Mouse (Mus musculus) liver, adult 2 months (tissue): ENCODE results near the gene Emilin2. TPM values are rescaled to one million over a fixed set of nuclear protein-coding genes. Genes with fewer than 3 reads are reported as not detected.

Experiments used
- DNase-seq: peaks from one replicate; pipeline ENCODE4 v3.0.0-alpha.2; 2011; ENCODE audit warnings: low read depth, low spot score; ENCODE audit errors: extremely low read depth
- H3K27ac ChIP-seq: fragments of 200-500 bp; replicated peaks from 2 replicates; pipeline ENCODE4 v1.5.1; 2012; ENCODE audit warnings: low read depth, mild to moderate bottlenecking, control low read depth, inconsistent platforms, low read length; ENCODE audit not compliant: insufficient read depth
- H3K27me3 ChIP-seq: fragments of 200-500 bp; 2 replicates; pipeline ENCODE4 v1.6.1; 2012; ENCODE audit warnings: mild to moderate bottlenecking, moderate library complexity, low read length, inconsistent platforms; ENCODE audit not compliant: control insufficient read depth, insufficient read depth
- H3K36me3 ChIP-seq: fragments of 200-500 bp; 2 replicates; pipeline ENCODE4 v1.6.1; 2012; ENCODE audit warnings: low read length, inconsistent platforms; ENCODE audit not compliant: control insufficient read depth, insufficient read depth
- H3K4me1 ChIP-seq: fragments of 200-500 bp; 2 replicates; pipeline ENCODE4 v1.6.1; 2011; ENCODE audit warnings: low read length; ENCODE audit not compliant: control insufficient read depth, insufficient read depth
- H3K4me3 ChIP-seq: fragments of 200-500 bp; 2 replicates; pipeline ENCODE4 v1.5.1; 2011; ENCODE audit warnings: low read depth, mild to moderate bottlenecking, control low read depth, low read length, moderate library complexity; ENCODE audit not compliant: insufficient read depth
- H3K79me2 ChIP-seq: fragments of 200-500 bp; 2 replicates; pipeline ENCODE4 v1.6.1; 2012; ENCODE audit warnings: inconsistent platforms, mild to moderate bottlenecking, low read length, moderate library complexity; ENCODE audit not compliant: control insufficient read depth, insufficient read depth
- H3K9ac ChIP-seq: fragments of 200-500 bp; 2 replicates; pipeline ENCODE4 v1.6.1; 2012; ENCODE audit warnings: low read depth, mild to moderate bottlenecking, control low read depth, inconsistent platforms, low read length
- CTCF ChIP-seq: fragments of 200-500 bp; IDR thresholded peaks from 2 replicates; pipeline ENCODE4 v1.5.1; 2011; ENCODE audit warnings: low read depth, low read length, control low read depth
- POLR2A ChIP-seq: fragments of 200-500 bp; IDR thresholded peaks from 2 replicates; pipeline ENCODE4 v1.6.1; 2011; ENCODE audit warnings: low read length, control low read depth; ENCODE audit not compliant: insufficient read depth; ENCODE audit errors: extremely low read depth
- WGBS: fragments of 180-500 bp; shearing (Covaris S2); methylation state at CpG from one replicate; pipeline ENCODE4 v1.1.7; 2018; 5-methylcytosine and 5-hydroxymethylcytosine counted together
- polyA plus RNA-seq: library from polyadenylated mRNA; depleted of rRNA; stranded (reverse); fragments of >200 nt; gene quantifications from 2 replicates; pipeline ENCODE4 v1.2.3, GENCODE M21; 2012
- total RNA-seq: library from RNA; depleted of rRNA; stranded (reverse); fragments of >200 nt; gene quantifications from 2 replicates; pipeline ENCODE4 v1.2.3, GENCODE M21; 2014

Gene Emilin2
- total and polyA plus RNA-seq, 2 experiments, result 1.1 to 1.7 TPM

- peak; percentile 20 for DNase-seq
- 97% methylated on average over 15 of the region's 15 CpGs for WGBS
- no peak for TF ChIP-seq CTCF
- H3K79me2 ChIP-seq, result no peaks in the 10 kb centered on the region
- no peaks in the 10 kb centered on the region for H3K4me1 ChIP-seq
- H3K36me3 ChIP-seq, result peaks cover 96% of the 10 kb centered on the region
- no peak overlapping the region for H3K9ac ChIP-seq
- no peak overlapping the region for H3K4me3 ChIP-seq
- H3K27me3 ChIP-seq, result no peaks in the 10 kb centered on the region
- no peak overlapping the region for H3K27ac ChIP-seq
Measured at GRCm38 (mm10) chr17:71245133-71245532, 66.6 kb downstream of the Emilin2 start.

GRCm38 (mm10) chr17:71242666-71243065 is 69.1 kb downstream of the Emilin2 start:
- Histone ChIP-seq H3K79me2 (no peaks in the 10 kb centered on the region), H3K9ac (no peak overlapping the region), H3K4me3 (no peak overlapping the region), H3K27ac (no peak overlapping the region), H3K4me1 (no peaks in the 10 kb centered on the region), H3K36me3 (peaks cover 97% of the 10 kb centered on the region), H3K27me3 (no peaks in the 10 kb centered on the region)
- 94% methylated on average over 7 of the region's 7 CpGs for WGBS
- TF ChIP-seq CTCF (no peak), POLR2A (no peak)
- peak; percentile 29 for DNase-seq

- H3K9ac ChIP-seq, result no peak overlapping the region
- DNase-seq, result peak; percentile 10
- peaks cover 94% of the 10 kb centered on the region for H3K36me3 ChIP-seq
- 93% methylated on average over 9 of the region's 9 CpGs for WGBS
- TF ChIP-seq POLR2A (no peak), CTCF (no peak)
- H3K4me1 ChIP-seq, result no peaks in the 10 kb centered on the region
- H3K27me3 ChIP-seq, result no peaks in the 10 kb centered on the region
- no peaks in the 10 kb centered on the region for H3K79me2 ChIP-seq
- H3K27ac ChIP-seq, result no peak overlapping the region
- no peak overlapping the region for H3K4me3 ChIP-seq
Measured at GRCm38 (mm10) chr17:71240811-71241210, 71.0 kb downstream of the Emilin2 start.

GRCm38 (mm10) chr17:71238494-71238893 is 73.3 kb downstream of the Emilin2 start:
- no peak for TF ChIP-seq CTCF
- 90% methylated on average over 7 of the region's 7 CpGs for WGBS
- H3K9ac ChIP-seq, result no peak overlapping the region
- peaks cover 90% of the 10 kb centered on the region for H3K36me3 ChIP-seq
- H3K4me3 ChIP-seq, result no peak overlapping the region
- no peaks in the 10 kb centered on the region for H3K79me2 ChIP-seq
- H3K4me1 ChIP-seq, result no peaks in the 10 kb centered on the region
- DNase-seq, result no peak
- H3K27ac ChIP-seq, result no peak overlapping the region
- no peaks in the 10 kb centered on the region for H3K27me3 ChIP-seq

GRCm38 (mm10) chr17:71235229-71235958 is 76.4 kb downstream of the Emilin2 start:
- Histone ChIP-seq H3K79me2 (no peaks in the 10 kb centered on the region), H3K36me3 (peaks cover 88% of the 10 kb centered on the region), H3K27me3 (no peaks in the 10 kb centered on the region), H3K4me1 (no peaks in the 10 kb centered on the region), H3K9ac (no peak overlapping the region), H3K4me3 (no peak overlapping the region), H3K27ac (no peak overlapping the region)
- no peak for DNase-seq
- TF ChIP-seq POLR2A, result no peak
- no peak for TF ChIP-seq CTCF
- WGBS, result 90% methylated on average over 12 of the region's 12 CpGs

GRCm38 (mm10) chr17:71234041-71234594 is 77.7 kb downstream of the Emilin2 start:
- Histone ChIP-seq H3K27ac (no peak overlapping the region), H3K27me3 (no peaks in the 10 kb centered on the region), H3K79me2 (no peaks in the 10 kb centered on the region), H3K4me3 (no peak overlapping the region), H3K36me3 (peaks cover 88% of the 10 kb centered on the region), H3K4me1 (no peaks in the 10 kb centered on the region), H3K9ac (no peak overlapping the region)
- TF ChIP-seq POLR2A (no peak), CTCF (no peak)
- 89% methylated on average over 12 of the region's 12 CpGs for WGBS
- no peak for DNase-seq
